ENCODE assay signal across 7 mouse cellular contexts in genomic region chr17:43161306-43161705, GRCm38 (mm10).
A peak's percentile ranks its signal among the peaks of the same experiment; 100 is the strongest.
DNase-seq lines count a peak whose midpoint lies in the region; ATAC-seq and TF ChIP-seq lines count a peak whose summit lies in the region.
"Not testable (repeated sequence)": the region's sequence is repeated elsewhere in the genome, so short reads cannot be mapped to it uniquely, and the experiment has no call there.

No protein-coding gene starts in this region.

- not testable (repeated sequence) for H3K9me3 ChIP-seq in embryonic facial prominence, embryonic 14.5 days (ENCODE audit: control insufficient read depth, low read length); stomach, postnatal 0 days (ENCODE audit: control insufficient read depth, low read length)

- not testable (repeated sequence) for H3K9ac ChIP-seq in embryonic facial prominence, embryonic 14.5 days (ENCODE audit: low read depth, low read length); stomach, postnatal 0 days (ENCODE audit: low read length)

- not testable (repeated sequence) for ATAC-seq in embryonic facial prominence, embryonic 14.5 days (ENCODE audit: low read depth); stomach, postnatal 0 days (ENCODE audit: low FRiP score, low TSS enrichment)

- 59% methylated on average over 8 of the region's 10 CpGs for WGBS in embryonic facial prominence, embryonic 14.5 days
- 53% methylated on average over 8 of the region's 10 CpGs for WGBS in stomach, postnatal 0 days

- H3K4me1 ChIP-seq in embryonic facial prominence, embryonic 14.5 days (ENCODE audit: control insufficient read depth, insufficient read depth, low read length), result peaks cover 11% of the 10 kb centered on the region; the same call in 1 of the 2 replicates
- not testable (repeated sequence) for H3K4me1 ChIP-seq in stomach, postnatal 0 days (replicated peaks; ENCODE audit: control insufficient read depth, insufficient read depth)

- DNase-seq in embryonic facial prominence, embryonic 14.5 days (ENCODE audit: low spot score), result peak; percentile 20
- DNase-seq in kidney, adult 11 months, result peak; percentile 87
- DNase-seq in kidney, adult 8-10 months, result peak; percentile 83 to 84
- peak; percentile 20 for DNase-seq in kidney, postnatal 14 days
- peak; percentile 29 for DNase-seq in liver
- peak; percentile 72 for DNase-seq in stomach, postnatal 0 days (ENCODE audit: low spot score)
- peak; percentile 46 for DNase-seq in urinary bladder, postnatal 25 days (ENCODE audit: low spot score)

- not testable (repeated sequence) for H3K4me2 ChIP-seq in embryonic facial prominence, embryonic 14.5 days (ENCODE audit: low read depth, low read length); stomach, postnatal 0 days (replicated peaks; ENCODE audit: low read depth)

- not testable (repeated sequence) for TF ChIP-seq EP300 in stomach, postnatal 0 days (optimal IDR thresholded peaks at IDR 0.05)

- not testable (repeated sequence) for H3K27ac ChIP-seq in embryonic facial prominence, embryonic 14.5 days (replicated peaks; ENCODE audit: low read depth, low read length); stomach, postnatal 0 days (replicated peaks)

- H3K36me3 ChIP-seq in embryonic facial prominence, embryonic 14.5 days (ENCODE audit: control insufficient read depth, insufficient read depth, low read length); stomach, postnatal 0 days (ENCODE audit: control insufficient read depth, insufficient read depth, low read length): not testable (repeated sequence)

- H3K4me3 ChIP-seq in embryonic facial prominence, embryonic 14.5 days (ENCODE audit: low read depth, low read length); stomach, postnatal 0 days (ENCODE audit: low read depth, low read length): not testable (repeated sequence)

- not testable (repeated sequence) for TF ChIP-seq CTCF in stomach, postnatal 0 days (IDR thresholded peaks at IDR 0.05; ENCODE audit: low read depth)

- H3K27me3 ChIP-seq in embryonic facial prominence, embryonic 14.5 days (replicated peaks; ENCODE audit: control insufficient read depth, insufficient read depth, low read length); stomach, postnatal 0 days (ENCODE audit: control insufficient read depth, insufficient read depth, low read length): not testable (repeated sequence)

Comparison
In these comparisons a context has a peak if more than half of its experiments do, and no peak if none do; other contexts are left out.
1. DNase-seq: peak in every context shown above with its lines; median percentile 87 in kidney, adult 11 months; 84 in kidney, adult 8-10 months; 72 in stomach, postnatal 0 days; 46 in urinary bladder, postnatal 25 days; 29 in liver; 20 in embryonic facial prominence, embryonic 14.5 days; 20 in kidney, postnatal 14 days.